Mouse (Mus musculus) embryonic facial prominence, embryonic 13.5 days (tissue): ENCODE measurements at regions not wholly inside any gene's neighbourhood (a gene's known extent, or its start where the extent isn't known, plus 50 kb on each side); places are given as distances from the start of the nearest gene placed in this dataset.

Experiments used
- ATAC-seq: fragments of 200-750 bp; cut with Nextera tagmentation; 2 replicates; pipeline ENCODE4 v1.8.0; 2017; ENCODE audit warnings: low read depth; ENCODE audit not compliant: insufficient number of reproducible peaks, insufficient read depth, low FRiP score, low TSS enrichment
- H3K27ac ChIP-seq: fragments of 300-500 bp; sonication (generic); 2 replicates; pipeline ENCODE4 v1.5.1; 2015; ENCODE audit warnings: moderate library complexity, mild to moderate bottlenecking, inconsistent platforms
- H3K27me3 ChIP-seq: fragments of 300-500 bp; sonication (generic); 2 replicates; pipeline ENCODE4 v1.6.1; 2015; ENCODE audit warnings: mild to moderate bottlenecking, inconsistent platforms
- H3K36me3 ChIP-seq: fragments of 300-500 bp; sonication (generic); 2 replicates; pipeline ENCODE4 v1.6.1; 2015; ENCODE audit warnings: mild to moderate bottlenecking, inconsistent platforms
- H3K4me1 ChIP-seq: fragments of 300-500 bp; sonication (generic); 2 replicates; pipeline ENCODE4 v1.6.1; 2015; ENCODE audit warnings: inconsistent platforms
- H3K4me2 ChIP-seq: fragments of 300-500 bp; sonication (generic); 2 replicates; pipeline ENCODE4 v1.6.1; 2015; ENCODE audit warnings: moderate library complexity, mild to moderate bottlenecking, inconsistent platforms
- H3K4me3 ChIP-seq: fragments of 300-500 bp; sonication (generic); 2 replicates; pipeline ENCODE4 v1.5.1; 2015; ENCODE audit warnings: mild to moderate bottlenecking, inconsistent platforms
- H3K9ac ChIP-seq: fragments of 300-500 bp; sonication (generic); 2 replicates; pipeline ENCODE4 v1.6.1; 2015; ENCODE audit warnings: mild to moderate bottlenecking, inconsistent platforms
- H3K9me3 ChIP-seq: fragments of 300-500 bp; sonication (generic); 2 replicates; pipeline ENCODE4 v1.6.1; 2016; ENCODE audit warnings: inconsistent platforms
- WGBS: fragments of 180-500 bp; shearing (Covaris S2); methylation state at CpG from one replicate; pipeline ENCODE4 v1.1.7; 2015; ENCODE audit warnings: mixed read lengths; 5-methylcytosine and 5-hydroxymethylcytosine counted together

- ATAC-seq, result no peak
- 94% methylated on average over 7 of the region's 7 CpGs for WGBS
These were observed 50.6 kb upstream of the Ado start for GRCm38 (mm10) chr10:67599390-67599789.

GRCm38 (mm10) chr10:67598590-67599047 lies 49.9 kb upstream of the Ado start:
- Histone ChIP-seq H3K4me3 (no peak overlapping the region), H3K27ac (no peak overlapping the region), H3K9me3 (no peaks in the 10 kb centered on the region), H3K27me3 (no peaks in the 10 kb centered on the region), H3K4me2 (no peak overlapping the region), H3K36me3 (no peaks in the 10 kb centered on the region), H3K9ac (no peak overlapping the region), H3K4me1 (no peaks in the 10 kb centered on the region)
- ATAC-seq, result no peak
- WGBS, result 72% methylated on average over 7 of the region's 7 CpGs

More at GRCm38 (mm10) chr10:67599390-67599789, 50.6 kb upstream of the Ado start:
- Histone ChIP-seq H3K4me3 (no peak overlapping the region), H3K36me3 (no peaks in the 10 kb centered on the region), H3K9ac (no peak overlapping the region), H3K27ac (no peak overlapping the region), H3K4me1 (no peaks in the 10 kb centered on the region), H3K9me3 (no peaks in the 10 kb centered on the region), H3K27me3 (no peaks in the 10 kb centered on the region), H3K4me2 (no peak overlapping the region)
